Mouse (Mus musculus) cerebellum, adult 2 months (tissue): Measurements from ENCODE around the gene Eif4g2.

Experiments
- CTCF ChIP-seq: fragments of 200-500 bp; IDR thresholded peaks from 2 replicates; pipeline ENCODE4 v1.5.1; 2011; ENCODE audit warnings: low read depth, mild to moderate bottlenecking, control low read depth, low read length, moderate library complexity, borderline replicate concordance; ENCODE audit not compliant: insufficient read depth
- POLR2A ChIP-seq: fragments of 200-500 bp; IDR thresholded peaks from 2 replicates; pipeline ENCODE4 v1.6.1; 2011; ENCODE audit warnings: low read length, control low read depth, borderline replicate concordance; ENCODE audit not compliant: insufficient read depth

DNA sequence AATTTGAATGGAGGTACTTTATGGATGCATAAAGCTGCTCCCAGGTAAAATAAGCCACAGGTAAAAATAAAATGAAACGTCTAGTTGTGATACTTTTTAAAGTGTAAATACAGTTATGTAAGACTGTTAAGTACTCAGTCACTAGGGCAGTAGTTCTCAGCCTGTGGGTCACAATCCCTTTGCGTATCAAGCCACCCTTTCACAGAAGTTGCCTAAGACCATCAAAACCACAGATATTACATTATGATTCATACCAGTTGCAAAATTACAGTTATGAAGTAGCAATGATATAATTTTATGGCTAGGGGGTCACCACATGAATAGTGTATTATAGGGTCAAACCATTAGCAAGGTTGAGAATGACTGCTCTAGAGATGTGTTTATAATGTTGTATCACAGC is 12.3 kb upstream of the Eif4g2 start:
- TF ChIP-seq CTCF: no peak
- no peak for TF ChIP-seq POLR2A
